Mouse (Mus musculus): ENCODE results near the gene Scamp4.

Gene Scamp4

DNA sequence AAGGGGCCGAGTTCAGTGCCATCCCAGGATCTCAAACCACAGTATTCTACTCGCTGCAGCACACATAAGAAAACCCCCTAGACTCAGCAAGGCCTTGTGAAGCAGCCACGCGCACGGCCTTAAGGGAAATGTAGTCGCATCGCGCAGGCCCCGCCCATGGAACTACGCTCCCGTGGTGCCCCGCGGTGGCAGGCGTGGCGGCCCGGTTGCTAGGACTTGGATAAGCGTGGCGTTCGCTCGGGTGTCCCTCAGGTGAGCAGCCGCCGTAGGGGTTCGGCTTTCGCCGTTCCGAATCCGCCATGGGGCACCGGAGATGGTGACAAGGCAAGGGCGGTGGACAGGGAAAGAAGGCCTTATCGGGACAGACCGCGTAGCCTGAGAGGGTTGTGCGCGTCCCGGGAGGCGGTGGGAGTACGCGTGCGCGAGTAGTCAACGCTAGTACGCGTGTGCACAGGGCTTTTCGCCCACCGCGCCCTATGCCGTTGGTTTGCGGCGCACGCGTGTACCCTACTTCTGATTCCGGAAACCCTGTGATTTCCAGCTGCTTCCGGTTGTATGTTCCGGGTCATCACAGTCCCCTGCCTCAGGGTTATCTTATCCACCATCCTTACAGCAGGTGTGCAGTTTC lies at the start of gene Scamp4, which contains the start of gene Adat3:
Gene Scamp4 (plus strand): TSS at position 175 of the 628 bp plus-strand sequence.
Gene Adat3 (plus strand): TSS at position 183 of the 628 bp plus-strand sequence.
- in situ Hi-C loops (cut with MboI): no loop called here

DNA sequence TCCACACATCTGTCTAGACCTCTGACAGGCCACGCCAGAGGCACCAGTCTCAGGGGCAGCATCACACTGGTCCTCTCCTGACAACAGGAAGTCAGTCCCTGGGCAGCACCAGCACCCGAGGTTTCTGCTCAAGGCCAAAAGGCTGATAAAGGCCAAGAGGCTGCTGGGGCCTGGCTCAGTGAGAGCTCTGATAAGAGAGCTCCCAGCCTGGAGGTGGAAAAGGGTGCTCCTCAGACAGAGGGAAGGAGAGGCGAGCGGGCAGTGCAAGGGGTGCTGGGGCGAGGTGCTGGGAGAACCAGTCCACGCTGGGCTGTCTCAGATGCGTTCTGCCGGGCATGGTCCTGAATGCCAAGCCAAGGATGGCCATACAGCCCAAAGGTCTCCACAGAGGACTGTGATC lies 49.1 kb upstream of the Scamp4 start:
- in situ Hi-C loops (cut with MboI): no loop called here

GRCm38 (mm10) chr10:80553997-80554396 lies 48.7 kb upstream of the Scamp4 start:
- in situ Hi-C loops (cut with MboI): no loop called here

DNA sequence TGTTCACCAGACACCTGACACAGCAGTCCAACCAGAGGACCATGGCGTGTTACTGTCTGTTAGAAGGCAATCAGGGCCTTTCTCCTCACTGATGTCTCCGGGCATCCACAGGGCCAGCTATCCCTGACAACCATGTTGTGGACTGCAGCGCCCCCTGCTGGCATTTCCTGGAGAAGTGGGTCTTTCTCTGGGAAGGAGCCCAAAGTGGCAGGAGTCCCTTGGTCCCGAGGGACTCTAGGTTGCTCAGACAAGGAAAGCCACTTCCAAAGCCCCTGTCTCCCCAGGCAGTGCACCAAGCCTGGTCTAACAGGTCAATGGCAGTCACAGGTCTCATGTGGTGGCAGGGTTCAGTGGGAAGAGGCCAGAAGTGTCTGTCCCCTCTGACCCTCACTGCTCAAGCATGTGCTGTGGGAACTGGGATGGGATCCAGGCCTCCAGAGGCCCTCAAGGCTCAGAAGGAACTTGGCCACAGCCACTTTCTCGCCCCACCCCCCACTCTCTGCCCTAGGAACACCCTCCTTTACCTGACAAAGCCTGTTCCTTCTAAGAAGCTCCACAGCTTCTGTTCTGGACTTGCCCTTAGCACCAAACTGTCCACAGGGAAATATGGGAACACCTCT lies 45.2 kb upstream of the Scamp4 start:
- in situ Hi-C loops (cut with MboI): no loop called here

DNA sequence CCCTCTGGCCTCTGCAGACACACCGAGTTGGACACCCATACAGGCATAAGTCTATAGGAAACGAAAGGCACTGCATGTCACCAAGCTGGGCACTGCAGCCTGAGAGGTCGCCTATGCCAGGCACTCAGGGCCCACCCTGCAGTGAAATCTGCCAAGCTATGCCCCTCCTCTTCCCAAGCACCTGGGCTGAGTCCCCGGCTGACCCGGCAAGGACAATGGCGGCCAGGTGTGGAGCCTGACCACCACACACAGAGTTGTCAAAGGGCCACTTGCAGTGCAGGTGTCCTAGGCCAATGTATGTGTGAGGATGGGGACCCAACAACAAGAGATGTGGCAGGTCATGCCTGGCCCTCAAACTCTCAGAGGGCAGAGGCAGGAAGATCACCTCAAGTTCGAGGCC lies 43.2 kb upstream of the Scamp4 start:
- in situ Hi-C loops (cut with MboI): no loop called here

DNA sequence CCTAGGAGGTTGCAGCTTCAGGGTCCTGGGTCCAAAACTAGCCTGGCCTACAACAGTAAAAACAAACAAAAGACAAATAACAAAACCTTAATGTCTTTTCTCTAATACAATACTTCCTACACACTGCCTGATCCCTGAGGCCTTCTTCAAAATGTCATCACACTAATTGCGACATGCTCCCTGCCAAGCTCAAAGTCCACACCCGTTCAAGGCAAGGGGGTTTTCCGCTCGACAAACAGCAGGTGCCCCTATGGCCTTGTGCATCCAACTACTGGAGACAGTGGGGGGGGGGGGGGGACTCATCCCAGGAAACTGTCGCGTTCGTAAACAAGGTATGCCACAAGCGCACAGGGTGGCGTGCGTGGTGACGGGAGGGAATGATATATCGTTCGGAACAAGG lies 42.1 kb upstream of the Scamp4 start:
- in situ Hi-C loops (cut with MboI): no loop called here

DNA sequence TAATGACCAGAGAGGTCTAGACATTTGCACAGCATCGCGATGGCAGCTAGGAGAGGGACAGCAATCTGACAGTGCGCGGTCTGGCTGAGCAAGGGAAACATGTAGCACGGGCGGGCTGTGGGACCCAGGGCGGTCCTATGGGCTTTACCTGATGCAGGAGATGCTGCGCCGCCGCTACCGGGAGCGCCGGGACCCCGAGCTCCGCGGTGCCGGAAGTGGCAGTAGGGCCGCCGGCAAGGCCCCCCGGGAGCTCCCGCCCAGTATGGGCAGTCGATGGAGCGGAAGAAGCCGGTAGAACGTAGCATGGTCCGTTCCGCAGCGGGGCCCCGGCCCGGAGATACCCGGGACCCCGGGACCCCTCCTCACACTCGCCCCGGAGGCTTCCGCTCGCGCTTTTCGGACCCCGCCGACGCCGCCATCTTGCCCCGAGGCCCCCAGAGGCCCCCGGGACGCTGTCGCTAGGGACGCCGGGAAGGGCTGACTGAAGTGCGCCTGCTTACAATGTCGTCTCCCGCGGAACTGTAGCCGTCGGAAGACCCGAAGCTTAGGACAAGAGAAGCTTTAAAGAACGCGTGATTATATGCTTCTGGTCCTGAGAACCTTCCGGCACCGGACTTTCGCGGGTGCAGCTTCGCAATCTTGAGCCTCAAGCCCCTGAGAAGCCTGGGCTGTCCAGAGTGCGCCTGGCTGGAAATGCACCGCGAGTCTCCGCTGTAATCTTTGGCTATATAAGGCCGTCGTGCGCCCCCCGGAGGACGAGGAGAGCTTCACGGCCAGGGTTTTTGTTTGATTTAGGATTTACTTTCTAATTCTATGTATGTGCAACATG lies 41.3 kb upstream of the Scamp4 start, which contains the start of gene Rexo1:
Gene Rexo1 (minus strand): TSS at position 445 of the 829 bp plus-strand sequence.
- in situ Hi-C loops (cut with MboI): no loop called here

GRCm38 (mm10) chr10:80566375-80567092 lies 36.1 kb upstream of the Scamp4 start:
- in situ Hi-C loops (cut with MboI): no loop called here

DNA sequence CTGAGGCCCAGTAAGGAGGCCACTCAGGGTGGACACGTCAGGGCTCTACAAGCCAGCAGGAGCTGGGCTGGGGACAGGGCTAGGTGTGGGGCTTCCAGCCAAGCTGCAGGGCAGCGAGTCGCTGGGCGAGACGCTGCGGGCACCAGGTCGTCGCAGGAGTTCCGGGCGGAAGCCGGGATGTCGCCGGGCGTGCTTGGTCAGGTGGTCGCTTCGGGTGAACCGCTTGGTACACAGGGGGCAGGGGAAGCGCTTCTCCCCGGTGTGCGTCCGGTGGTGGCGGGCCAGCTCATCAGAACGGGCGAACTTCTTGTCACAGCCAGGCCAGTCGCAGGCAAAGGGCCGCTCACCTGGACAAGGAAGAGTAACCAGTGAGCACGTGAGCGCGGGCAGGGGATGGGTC lies 33.8 kb upstream of the Scamp4 start:
- in situ Hi-C loops (cut with MboI): no loop called here

DNA sequence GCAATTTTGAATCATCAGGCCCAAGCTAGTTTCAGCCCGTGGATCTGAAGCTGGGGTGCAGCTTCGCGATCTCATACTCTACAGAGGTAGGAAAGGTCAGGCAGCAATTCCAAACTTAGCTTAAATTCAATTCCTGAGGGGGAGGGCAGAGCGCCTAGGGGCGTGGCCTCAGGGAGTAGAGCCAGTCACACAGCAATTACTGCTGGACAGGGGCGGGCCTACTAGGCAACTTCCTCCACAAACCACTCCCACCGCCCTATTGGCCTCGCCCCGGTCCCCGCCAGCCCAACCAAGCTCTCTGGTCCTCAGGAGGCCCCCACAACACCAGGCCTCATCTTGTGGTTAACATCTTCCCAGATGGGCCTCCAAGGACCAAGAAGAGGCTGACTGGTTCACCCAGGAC lies 33.0 kb upstream of the Scamp4 start:
- in situ Hi-C loops (cut with MboI): no loop called here

GRCm38 (mm10) chr10:80570419-80570818 lies 32.3 kb upstream of the Scamp4 start:
- in situ Hi-C loops (cut with MboI): no loop called here

DNA sequence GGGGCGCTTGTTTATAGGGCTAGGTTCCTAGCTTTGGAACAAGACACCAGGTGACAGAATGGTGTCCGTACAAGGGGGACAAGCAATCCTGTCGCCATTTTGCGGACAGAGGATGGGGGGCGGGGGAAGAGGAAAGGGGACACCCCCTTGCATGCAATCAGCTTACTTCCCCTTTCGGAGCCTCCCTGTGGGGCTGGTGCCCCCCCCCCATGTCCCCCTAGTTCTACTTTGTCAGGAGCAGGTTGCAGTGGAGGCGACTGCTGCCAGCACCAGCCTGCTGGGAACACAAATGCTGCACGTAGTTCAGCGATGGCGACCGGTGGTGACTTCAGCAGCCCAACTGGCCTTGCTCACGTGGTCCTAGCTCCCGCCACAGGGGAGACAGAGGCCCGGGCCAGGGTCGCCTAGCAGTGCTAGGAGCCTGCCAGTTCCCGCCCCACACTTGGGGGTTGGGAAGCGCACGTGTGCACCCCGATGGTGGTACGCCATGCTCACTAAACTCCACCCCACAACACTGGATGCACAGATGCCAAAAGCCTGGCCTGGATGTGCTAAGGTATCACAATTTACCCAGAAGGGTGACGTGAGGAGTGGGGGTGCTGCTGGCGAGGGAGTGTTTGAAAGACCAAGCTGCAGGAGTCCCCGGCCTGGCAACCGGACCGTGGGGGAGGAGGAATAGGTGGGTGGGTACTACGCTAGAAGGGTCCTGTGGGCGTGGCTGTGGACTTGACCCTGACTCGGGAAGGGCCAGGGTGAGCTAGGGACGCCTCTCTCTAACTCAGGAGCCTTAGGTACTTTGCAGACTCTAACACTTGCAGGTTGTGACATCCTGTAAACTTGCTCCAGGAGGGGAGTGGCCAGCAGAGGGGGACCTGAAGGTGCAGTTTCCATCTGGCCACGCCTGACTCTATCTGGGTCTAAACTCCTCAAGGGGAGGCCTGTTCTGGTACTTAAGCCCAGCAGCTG lies 31.5 kb upstream of the Scamp4 start:
- in situ Hi-C loops (cut with MboI): no loop called here

DNA sequence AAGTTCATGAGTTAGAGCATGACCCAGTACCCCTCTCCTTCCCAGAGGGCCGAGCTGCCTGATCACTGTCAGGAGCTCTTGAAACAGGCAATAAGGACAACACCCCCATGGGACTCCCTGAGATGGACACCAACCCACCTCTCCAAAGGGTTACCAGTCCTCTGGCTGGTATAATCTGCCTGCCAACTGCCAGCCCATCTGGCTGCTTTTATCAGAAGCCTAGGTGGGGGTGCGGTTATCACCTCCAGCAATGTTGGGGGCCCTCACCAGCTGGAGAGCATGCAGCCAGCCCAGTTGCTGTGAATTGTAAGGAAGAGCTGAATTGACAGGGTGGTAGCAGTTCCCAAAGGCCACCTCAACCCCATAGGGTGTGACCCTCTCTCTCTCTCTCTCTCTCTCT lies 30.2 kb upstream of the Scamp4 start:
- in situ Hi-C loops (cut with MboI): no loop called here

DNA sequence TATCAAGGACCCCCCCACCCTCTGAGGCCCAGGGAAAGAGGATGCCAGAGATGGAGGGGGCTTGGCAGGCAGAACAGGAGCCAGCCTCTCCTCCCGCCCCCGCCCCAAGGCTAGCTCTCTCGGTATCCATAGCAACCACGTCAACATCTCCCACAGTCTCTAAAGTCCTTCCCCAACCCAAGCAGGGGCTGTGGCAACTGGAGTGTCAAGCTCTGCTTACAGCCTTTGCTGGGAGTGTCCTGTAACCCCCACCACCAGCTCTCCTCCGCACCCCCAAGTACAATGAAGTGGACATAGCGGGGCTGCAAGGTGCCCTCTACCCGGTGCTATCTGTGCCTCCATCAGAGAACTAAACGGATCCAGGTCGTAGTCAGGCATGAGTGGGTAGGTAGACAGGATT lies 28.7 kb upstream of the Scamp4 start:
- in situ Hi-C loops (cut with MboI): no loop called here

GRCm38 (mm10) chr10:80574896-80575295 lies 27.8 kb upstream of the Scamp4 start:
- in situ Hi-C loops (cut with MboI): loop anchor here (5.0 kb wide), 1 partner anchor 107 kb away; no protein-coding TSS in a partner anchor

DNA sequence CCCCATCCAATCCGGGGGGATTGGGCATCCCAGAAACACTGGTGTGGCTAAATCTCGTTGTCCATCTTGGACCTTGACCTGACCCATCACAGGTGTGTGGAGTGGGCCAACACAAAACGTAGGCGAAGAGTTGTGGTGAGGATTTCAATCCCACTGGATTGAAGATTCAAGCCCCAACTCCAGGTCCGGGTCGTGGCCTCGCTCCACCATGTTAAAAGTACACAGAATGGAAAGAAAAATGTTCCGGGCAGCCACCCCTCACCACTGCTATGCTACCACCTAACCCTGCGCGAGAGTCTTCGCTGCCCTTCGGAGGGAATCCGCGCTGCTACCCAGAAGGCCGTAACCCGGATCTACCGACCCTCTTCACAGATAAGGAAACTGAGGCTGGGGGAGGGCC lies 26.7 kb upstream of the Scamp4 start:
- in situ Hi-C loops (cut with MboI): loop anchor here (5.0 kb wide), 1 partner anchor 106 kb away; no protein-coding TSS in a partner anchor

DNA sequence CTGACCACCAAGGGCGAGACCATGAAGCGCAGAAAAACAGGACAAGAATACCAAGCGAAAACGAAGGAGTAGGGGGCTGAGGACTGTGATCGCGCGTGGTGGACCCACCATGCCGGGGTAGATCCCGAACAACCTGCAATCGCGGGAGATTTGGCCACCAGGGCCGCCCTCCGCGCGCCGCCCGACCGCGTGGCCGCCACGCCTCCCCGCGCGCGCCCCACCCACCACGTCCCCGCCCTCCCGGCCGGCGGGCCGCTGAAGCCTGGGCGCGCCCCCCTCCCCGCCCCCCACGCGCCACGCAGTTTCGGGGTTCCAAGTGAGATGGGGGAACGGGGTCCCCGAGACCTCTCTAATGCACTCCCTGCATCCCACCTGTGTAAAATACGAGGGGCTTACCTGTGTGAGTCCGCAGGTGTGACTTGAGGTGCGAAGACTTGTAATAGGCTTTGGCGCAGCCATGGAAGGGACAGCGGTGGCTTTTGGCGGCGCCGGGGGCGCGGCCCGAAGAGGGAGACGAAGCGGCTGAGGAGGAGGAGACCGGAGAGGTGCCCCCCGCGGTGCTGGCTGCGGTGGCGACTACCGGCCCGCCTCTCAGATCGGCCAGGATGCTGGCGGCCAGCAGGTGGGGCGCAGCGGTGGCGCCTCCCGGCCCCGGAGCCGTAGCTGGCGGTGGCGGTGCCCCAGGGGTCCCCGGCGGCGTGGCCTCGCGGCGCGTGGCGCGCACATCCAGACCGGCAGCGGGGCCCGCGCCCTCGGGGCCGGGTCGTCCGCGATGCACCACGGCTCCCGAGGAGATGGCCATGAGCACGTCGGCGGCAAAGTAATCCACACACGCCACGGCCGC lies 26.1 kb upstream of the Scamp4 start:
- in situ Hi-C loops (cut with MboI): loop anchor here (5.0 kb wide), 1 partner anchor 106 kb away; no protein-coding TSS in a partner anchor

- in situ Hi-C loops (cut with MboI): loop anchor here (5.0 kb wide), 1 partner anchor 105 kb away; no protein-coding TSS in a partner anchor
Observed at GRCm38 (mm10) chr10:80577195-80578130, 25.2 kb upstream of the Scamp4 start, which contains the start of gene Klf16. Klf16 (minus strand) TSS chr10:80577321.
